8 mouse cellular contexts compared by ENCODE assay signal in the genomic region with DNA sequence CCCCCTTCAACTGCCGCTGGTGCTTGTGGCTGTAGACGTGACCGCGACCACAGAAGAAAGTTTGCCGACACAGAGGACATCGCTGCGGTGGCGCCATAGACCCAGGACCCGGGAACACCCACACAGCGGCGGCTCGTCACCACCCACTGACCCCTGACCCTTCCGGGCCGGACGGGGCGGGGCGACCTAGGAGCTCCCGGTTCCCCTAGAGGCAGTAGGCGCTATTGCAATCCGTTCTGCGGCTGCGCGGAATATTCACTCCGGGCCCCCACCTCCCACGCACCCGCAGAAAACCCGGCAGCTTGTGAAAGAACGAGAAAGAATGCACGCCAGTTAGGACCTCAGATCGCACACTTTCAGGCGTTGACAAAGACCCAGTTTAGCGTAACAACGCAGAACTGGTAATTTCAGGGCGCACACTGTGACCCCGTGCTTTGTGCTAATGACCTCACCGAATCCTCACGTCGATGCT. TPM values are rescaled to one million over a fixed set of nuclear protein-coding genes. Genes with fewer than 3 reads are reported as not detected.
DNase-seq lines count a peak whose midpoint lies in the region; ATAC-seq and TF ChIP-seq lines count a peak whose summit lies in the region.

No protein-coding gene starts in this region.

- peak overlapping the region; percentile 95 for H3K4me3 ChIP-seq in E14TG2a.4 (replicated peaks; ENCODE audit: low read length)
- H3K4me3 ChIP-seq in forebrain, embryonic 13.5 days: peak overlapping the region; percentile 81
- H3K4me3 ChIP-seq in liver, embryonic 15.5 days (replicated peaks): peak overlapping the region; percentile 89
- H3K4me3 ChIP-seq in neural tube, embryonic 11.5 days (ENCODE audit: low read depth, low read length): peak overlapping the region; percentile 56
- peak overlapping the region; percentile 77 for H3K4me3 ChIP-seq in stomach, embryonic 16.5 days (replicated peaks; ENCODE audit: low read length)

- peak; percentile 97 to 98 for DNase-seq in heart, postnatal 10 days
- peak; percentile 98 to 99 for DNase-seq in kidney, postnatal 4 days
- DNase-seq in neural tube, embryonic 11.5 days (ENCODE audit: low spot score): peak; percentile 93

- H3K27ac ChIP-seq in forebrain, embryonic 13.5 days: peak overlapping the region; percentile 72
- peak overlapping the region; percentile 81 for H3K27ac ChIP-seq in liver, embryonic 15.5 days (replicated peaks)
- H3K27ac ChIP-seq in neural tube, embryonic 11.5 days (ENCODE audit: low read depth, low read length): no peak overlapping the region
- H3K27ac ChIP-seq in stomach, embryonic 16.5 days (ENCODE audit: low read length): peak overlapping the region; percentile 66

- H3K9ac ChIP-seq in forebrain, embryonic 13.5 days: peak overlapping the region; percentile 86
- peak overlapping the region; percentile 85 for H3K9ac ChIP-seq in liver, embryonic 15.5 days
- H3K9ac ChIP-seq in neural tube, embryonic 11.5 days (ENCODE audit: low read length): peak overlapping the region; percentile 66
- H3K9ac ChIP-seq in stomach, embryonic 16.5 days (ENCODE audit: low read length): peak overlapping the region; percentile 82

- peak; percentile 68 for TF ChIP-seq CTCF in E14TG2a.4 (conservative IDR thresholded peaks at IDR 0.05; ENCODE audit: low read length)

- WGBS in forebrain, embryonic 13.5 days: under 1% methylated on average over 38 of the region's 38 CpGs
- under 1% methylated on average over 38 of the region's 38 CpGs for WGBS in liver, embryonic 15.5 days (ENCODE audit: insufficient replicate concordance)
- WGBS in neural tube, embryonic 11.5 days: 1% methylated on average over 38 of the region's 38 CpGs
- WGBS in stomach, embryonic 16.5 days: under 1% methylated on average over 38 of the region's 38 CpGs

- H3K36me3 ChIP-seq in E14TG2a.4 (ENCODE audit: insufficient read depth, low read length): peaks cover 35% of the 10 kb centered on the region
- peaks cover 26% of the 10 kb centered on the region for H3K36me3 ChIP-seq in forebrain, embryonic 13.5 days (ENCODE audit: poor library complexity, severe bottlenecking)
- peaks cover 30% of the 10 kb centered on the region for H3K36me3 ChIP-seq in liver, embryonic 15.5 days (replicated peaks)
- H3K36me3 ChIP-seq in neural tube, embryonic 11.5 days (ENCODE audit: control insufficient read depth, insufficient read depth, low read length): no peaks in the 10 kb centered on the region
- H3K36me3 ChIP-seq in stomach, embryonic 16.5 days (ENCODE audit: control insufficient read depth, insufficient read depth, low read length): peaks cover 4% of the 10 kb centered on the region; the same call in 1 of the 2 replicates

- H3K4me1 ChIP-seq in E14TG2a.4 (replicated peaks; ENCODE audit: low read depth, low read length): peaks cover 52% of the 10 kb centered on the region
- H3K4me1 ChIP-seq in forebrain, embryonic 13.5 days: peaks cover 8% of the 10 kb centered on the region
- H3K4me1 ChIP-seq in liver, embryonic 15.5 days (replicated peaks): peaks cover 24% of the 10 kb centered on the region
- H3K4me1 ChIP-seq in neural tube, embryonic 11.5 days (ENCODE audit: control insufficient read depth, insufficient read depth, low read length): peaks cover 3% of the 10 kb centered on the region; the same call in 1 of the 2 replicates
- 0 out of 2 replicates have a peak, but pooled peaks cover 7% of the 10 kb centered on the region for H3K4me1 ChIP-seq in stomach, embryonic 16.5 days (ENCODE audit: control insufficient read depth, insufficient read depth, low read length)

- ATAC-seq in cerebellum, adult (ENCODE audit: insufficient number of reproducible peaks, low FRiP score, low TSS enrichment): peak; percentile 86
- peak; percentile 86 for ATAC-seq in forebrain, embryonic 13.5 days
- peak; percentile 95 for ATAC-seq in liver, embryonic 15.5 days (ENCODE audit: insufficient read depth)
- peak; percentile 72 for ATAC-seq in neural tube, embryonic 11.5 days (ENCODE audit: insufficient read depth, low FRiP score, low TSS enrichment)
- ATAC-seq in stomach, embryonic 16.5 days (ENCODE audit: insufficient read depth, low FRiP score): peak; percentile 96

- intact Hi-C loops in heart, postnatal 10 days (cut with DNase I): no loop called here

- peak overlapping the region; percentile 85 for H3K4me2 ChIP-seq in forebrain, embryonic 13.5 days
- H3K4me2 ChIP-seq in liver, embryonic 15.5 days: peak overlapping the region; percentile 86
- peak overlapping the region; percentile 79 for H3K4me2 ChIP-seq in neural tube, embryonic 11.5 days (ENCODE audit: low read depth)
- H3K4me2 ChIP-seq in stomach, embryonic 16.5 days (ENCODE audit: low read depth, low read length): peak overlapping the region; percentile 91

- no peaks in the 10 kb centered on the region for H3K27me3 ChIP-seq in E14TG2a.4 (ENCODE audit: insufficient read depth, low read length)
- H3K27me3 ChIP-seq in forebrain, embryonic 13.5 days: no peaks in the 10 kb centered on the region
- H3K27me3 ChIP-seq in liver, embryonic 15.5 days: no peaks in the 10 kb centered on the region
- H3K27me3 ChIP-seq in neural tube, embryonic 11.5 days (ENCODE audit: control insufficient read depth, insufficient read depth, low read length): no peaks in the 10 kb centered on the region
- H3K27me3 ChIP-seq in stomach, embryonic 16.5 days (ENCODE audit: control insufficient read depth, insufficient read depth, low read length): no peaks in the 10 kb centered on the region

- H3K9me3 ChIP-seq in E14TG2a.4 (ENCODE audit: low read length): no peaks in the 10 kb centered on the region
- H3K9me3 ChIP-seq in forebrain, embryonic 13.5 days (replicated peaks): no peaks in the 10 kb centered on the region
- no peaks in the 10 kb centered on the region for H3K9me3 ChIP-seq in liver, embryonic 15.5 days (replicated peaks)
- H3K9me3 ChIP-seq in neural tube, embryonic 11.5 days (ENCODE audit: control insufficient read depth, low read length): no peaks in the 10 kb centered on the region
- 0 out of 2 replicates have a peak, but pooled peaks cover 3% of the 10 kb centered on the region for H3K9me3 ChIP-seq in stomach, embryonic 16.5 days (replicated peaks; ENCODE audit: control insufficient read depth, low read length)

RNA-seq across cellular contexts. Expression of a gene that starts 0.4 kb away (rescaled TPM):
- 29.1 and 30.3 TPM in 2 replicates for polyA plus RNA-seq in forebrain, embryonic 13.5 days (2015; fragmentation: Nextera tagmentation; extraction: Ambion mirVana)
- 10 to 100 TPM; 11.6 to 12.0 TPM for total RNA-seq in heart, postnatal 10 days (2021)
- polyA plus RNA-seq in liver, embryonic 15.5 days (2015; fragmentation: Nextera tagmentation; extraction: Ambion mirVana): 12.6 and 13.6 TPM in 2 replicates
- 20.9 and 21.8 TPM in 2 replicates for polyA plus RNA-seq in neural tube, embryonic 11.5 days (2014; fragmentation: Nextera tagmentation; extraction: Ambion mirVana)
- 22.4 and 27.6 TPM in 2 replicates for polyA plus RNA-seq in stomach, embryonic 16.5 days (2015; fragmentation: Nextera tagmentation; extraction: Ambion mirVana)

RNA-seq across cellular contexts. Expression of a gene that starts 10.5 kb away (rescaled TPM):
- 311 and 314 TPM in 2 replicates for polyA plus RNA-seq in forebrain, embryonic 13.5 days (2015; fragmentation: Nextera tagmentation; extraction: Ambion mirVana)
- 10 to 100 TPM; 34.8 to 42.5 TPM for total RNA-seq in heart, postnatal 10 days (2021)
- polyA plus RNA-seq in liver, embryonic 15.5 days (2015; fragmentation: Nextera tagmentation; extraction: Ambion mirVana): 48.2 and 50.4 TPM in 2 replicates
- polyA plus RNA-seq in neural tube, embryonic 11.5 days (2014; fragmentation: Nextera tagmentation; extraction: Ambion mirVana): 204 and 214 TPM in 2 replicates
- 112 and 116 TPM in 2 replicates for polyA plus RNA-seq in stomach, embryonic 16.5 days (2015; fragmentation: Nextera tagmentation; extraction: Ambion mirVana)

RNA-seq across cellular contexts. Expression of a gene that starts 11.0 kb away (rescaled TPM):
- 1,416 and 1,661 TPM in 2 replicates for polyA plus RNA-seq in forebrain, embryonic 13.5 days (2015; fragmentation: Nextera tagmentation; extraction: Ambion mirVana)
- total RNA-seq in heart, postnatal 10 days (2021): 1,000 to 10,000 TPM; 1,003 to 1,015 TPM
- 758 and 952 TPM in 2 replicates for polyA plus RNA-seq in liver, embryonic 15.5 days (2015; fragmentation: Nextera tagmentation; extraction: Ambion mirVana)
- 1,766 and 1,857 TPM in 2 replicates for polyA plus RNA-seq in neural tube, embryonic 11.5 days (2014; fragmentation: Nextera tagmentation; extraction: Ambion mirVana)
- 1,506 and 1,598 TPM in 2 replicates for polyA plus RNA-seq in stomach, embryonic 16.5 days (2015; fragmentation: Nextera tagmentation; extraction: Ambion mirVana)

RNA-seq across cellular contexts. Expression of a gene that starts 21.3 kb away (rescaled TPM):
- 23.3 and 29.6 TPM in 2 replicates for polyA plus RNA-seq in forebrain, embryonic 13.5 days (2015; fragmentation: Nextera tagmentation; extraction: Ambion mirVana)
- total RNA-seq in heart, postnatal 10 days (2021): 10 to 100 TPM; 29.2 to 31.6 TPM
- polyA plus RNA-seq in liver, embryonic 15.5 days (2015; fragmentation: Nextera tagmentation; extraction: Ambion mirVana): 46.3 and 59.8 TPM in 2 replicates
- polyA plus RNA-seq in neural tube, embryonic 11.5 days (2014; fragmentation: Nextera tagmentation; extraction: Ambion mirVana): 26.8 and 31.8 TPM in 2 replicates
- 34.4 and 35.6 TPM in 2 replicates for polyA plus RNA-seq in stomach, embryonic 16.5 days (2015; fragmentation: Nextera tagmentation; extraction: Ambion mirVana)

RNA-seq across cellular contexts. Expression of a gene that starts 23.0 kb away (rescaled TPM):
- polyA plus RNA-seq in forebrain, embryonic 13.5 days (2015; fragmentation: Nextera tagmentation; extraction: Ambion mirVana): not detected in 2 replicates
- not detected for total RNA-seq in heart, postnatal 10 days (2021)
- 0.06 TPM in 1 of 2 replicates, not detected in the other for polyA plus RNA-seq in liver, embryonic 15.5 days (2015; fragmentation: Nextera tagmentation; extraction: Ambion mirVana)
- polyA plus RNA-seq in neural tube, embryonic 11.5 days (2014; fragmentation: Nextera tagmentation; extraction: Ambion mirVana): not detected in 2 replicates
- polyA plus RNA-seq in stomach, embryonic 16.5 days (2015; fragmentation: Nextera tagmentation; extraction: Ambion mirVana): not detected in 2 replicates
